Mouse (Mus musculus) cerebellum, postnatal 25 days (tissue): ENCODE results near the gene Slc12a7.
"Not testable (repeated sequence)": the region's sequence is repeated elsewhere in the genome, so short reads cannot be mapped to it uniquely, and the experiment has no call there.

ENCODE experiments used
- DNase-seq, 2 experiments: peaks; one replicate each; pipeline ENCODE4 v3.0.0; 2021; ENCODE audit warnings: mixed read lengths in 2 of 2

The Slc12a7 gene

GRCm38 (mm10) chr13:73720241-73720640, 12.7 kb upstream of the Slc12a7 start:
- DNase-seq: no peak

GRCm38 (mm10) chr13:73723081-73723668, 9.7 kb upstream of the Slc12a7 start:
- peak in 1 of 2 experiments; percentile 22 for DNase-seq

- DNase-seq: no peak
These were observed 7.6 kb upstream of the Slc12a7 start for GRCm38 (mm10) chr13:73725315-73725714.

- DNase-seq: no peak
These were observed 5.3 kb upstream of the Slc12a7 start for GRCm38 (mm10) chr13:73727621-73728025.

- DNase-seq: no peak
These were observed 4.3 kb upstream of the Slc12a7 start for GRCm38 (mm10) chr13:73728633-73729032.

GRCm38 (mm10) chr13:73730913-73731312, 2.0 kb upstream of the Slc12a7 start:
- DNase-seq: no peak

- no peak for DNase-seq
These were observed 659 bp upstream of the Slc12a7 start for GRCm38 (mm10) chr13:73732235-73732634.

GRCm38 (mm10) chr13:73734379-73734778, 1.5 kb downstream of the Slc12a7 start:
- no peak for DNase-seq

GRCm38 (mm10) chr13:73735270-73735669, 2.4 kb downstream of the Slc12a7 start:
- no peak for DNase-seq

- DNase-seq: no peak
These were observed 3.0 kb downstream of the Slc12a7 start for GRCm38 (mm10) chr13:73735928-73736327.

- no peak for DNase-seq
These were observed 4.0 kb downstream of the Slc12a7 start for GRCm38 (mm10) chr13:73736943-73737342.

- not testable (repeated sequence) for DNase-seq
These were observed 7.6 kb downstream of the Slc12a7 start for GRCm38 (mm10) chr13:73740399-73740944.

- no peak for DNase-seq
These were observed 10.1 kb downstream of the Slc12a7 start for GRCm38 (mm10) chr13:73742944-73743343.

- DNase-seq: no peak
These were observed 10.8 kb downstream of the Slc12a7 start for GRCm38 (mm10) chr13:73743662-73744061.

- peak in 1 of 2 experiments; percentile 14 for DNase-seq
These were observed 16.0 kb downstream of the Slc12a7 start for GRCm38 (mm10) chr13:73748663-73749440.

GRCm38 (mm10) chr13:73750435-73750834, 17.5 kb downstream of the Slc12a7 start:
- peak; percentile 19 to 52 for DNase-seq

GRCm38 (mm10) chr13:73751284-73751683, 18.4 kb downstream of the Slc12a7 start:
- DNase-seq: no peak

GRCm38 (mm10) chr13:73755809-73756208, 22.9 kb downstream of the Slc12a7 start:
- no peak for DNase-seq

GRCm38 (mm10) chr13:73756916-73757315, 24.0 kb downstream of the Slc12a7 start:
- DNase-seq: no peak

- DNase-seq: no peak
These were observed 24.5 kb downstream of the Slc12a7 start for GRCm38 (mm10) chr13:73757362-73757761.

GRCm38 (mm10) chr13:73759596-73759995, 26.7 kb downstream of the Slc12a7 start:
- no peak for DNase-seq

GRCm38 (mm10) chr13:73760126-73760525, 27.2 kb downstream of the Slc12a7 start:
- no peak for DNase-seq

- no peak for DNase-seq
These were observed 30.0 kb downstream of the Slc12a7 start for GRCm38 (mm10) chr13:73762938-73763337.
